Mouse (Mus musculus) heart, adult 8-10 months (tissue): ENCODE results near the gene 2210017I01Rik. TPM values are rescaled to one million over a fixed set of nuclear protein-coding genes. Genes with fewer than 3 reads are reported as not detected.

Experiments
- DNase-seq: peaks from one replicate; pipeline ENCODE4 v3.0.0; 2022; ENCODE audit warnings: low spot score
- total RNA-seq, 4 experiments: library from RNA; stranded (reverse); gene quantifications; 2 replicates each; pipeline ENCODE4 v1.2.4; 2022

2210017I01Rik gene
- total RNA-seq = not detected

DNA sequence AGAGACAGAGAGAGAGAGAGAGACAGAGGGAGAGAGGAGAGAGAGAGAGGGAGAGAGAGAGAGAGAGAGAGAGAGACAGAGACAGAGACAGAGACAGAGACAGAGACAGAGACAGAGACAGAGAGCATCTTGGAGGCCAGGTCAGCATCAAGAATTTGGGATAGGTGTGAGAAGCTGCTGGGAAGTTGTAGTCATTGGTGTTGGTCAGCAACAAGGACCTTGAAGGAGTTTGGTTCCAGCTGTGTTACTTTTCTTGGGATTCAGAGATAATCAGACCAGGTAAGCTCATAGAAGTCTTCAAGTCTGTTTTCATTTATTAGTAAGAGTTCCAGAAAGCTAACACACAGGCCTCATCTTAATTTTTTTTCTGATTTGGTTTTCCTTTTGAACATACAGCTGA, at the start of gene 2210017I01Rik:
Gene 2210017I01Rik, minus strand, starts transcription at position 101 of the 400 bp plus-strand sequence.
- no peak for DNase-seq

DNA sequence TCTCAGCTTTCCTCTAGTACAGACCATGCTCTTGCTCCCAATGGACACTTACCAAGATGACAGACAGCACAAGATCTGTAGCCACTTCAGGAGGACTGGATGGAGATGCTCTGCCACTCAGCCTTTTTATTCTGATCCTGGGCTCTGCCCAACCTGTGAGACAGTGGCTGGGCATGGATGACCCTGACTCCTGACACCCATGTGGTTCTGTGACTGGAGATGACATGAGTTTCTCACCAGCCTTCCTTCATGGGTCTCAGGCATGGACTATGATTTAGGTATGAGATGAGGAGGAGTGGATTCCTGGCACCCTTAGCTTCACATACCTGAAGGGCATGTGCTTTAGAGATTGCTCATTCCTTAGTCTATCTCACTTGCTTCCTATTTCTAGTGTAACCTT, 49.5 kb upstream of the 2210017I01Rik start, which contains the start of gene Lce1b:
Gene Lce1b, minus strand, starts transcription at position 101 of the 400 bp plus-strand sequence.
- no peak for DNase-seq

- DNase-seq = no peak
Measured at GRCm38 (mm10) chr3:92648207-92648606, 40.9 kb upstream of the 2210017I01Rik start, which contains the start of gene Lce1a1. Gene Lce1a1 (minus strand): TSS chr3:92648307.

GRCm38 (mm10) chr3:92639854-92640253, 32.6 kb upstream of the 2210017I01Rik start:
- DNase-seq = no peak

DNA sequence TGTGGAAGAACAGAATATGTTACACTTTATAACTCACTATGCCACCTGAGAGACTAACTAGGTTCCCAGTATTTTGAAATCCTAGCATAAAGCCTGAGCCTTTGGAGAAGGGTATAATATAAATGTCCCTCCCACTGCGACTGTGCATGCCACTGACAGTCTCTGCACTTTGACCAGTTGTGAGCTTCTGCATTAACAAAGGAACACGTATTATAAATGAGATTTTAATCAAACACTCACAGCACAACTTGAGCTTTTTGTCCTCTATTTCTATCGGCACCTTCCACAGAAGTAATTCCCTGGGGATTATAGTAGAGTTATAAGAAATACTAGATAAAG, 31.3 kb upstream of the 2210017I01Rik start:
- no peak for DNase-seq

GRCm38 (mm10) chr3:92637745-92638652, 30.7 kb upstream of the 2210017I01Rik start:
- no peak for DNase-seq

DNA sequence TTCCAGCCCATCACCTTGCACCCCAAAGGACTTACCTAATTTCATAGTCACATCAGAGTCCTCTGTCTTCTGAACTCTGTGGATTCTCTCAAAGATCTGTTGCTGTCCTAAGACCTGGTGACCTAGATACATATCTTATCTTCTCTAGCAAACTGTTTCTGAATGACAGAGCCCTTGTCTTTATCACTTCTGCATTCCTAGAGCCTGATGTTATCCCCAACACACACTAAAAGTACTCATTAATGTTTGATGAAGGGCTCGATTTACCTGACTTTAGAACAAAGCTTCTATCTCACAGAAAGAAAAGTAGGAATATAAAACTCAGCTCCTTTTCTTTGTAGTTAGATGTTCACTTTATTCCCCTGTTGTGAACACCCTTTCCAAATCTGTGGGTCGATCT, 14.3 kb upstream of the 2210017I01Rik start, which contains the start of gene Lce6a:
Gene Lce6a, minus strand, starts transcription at position 101 of the 400 bp plus-strand sequence.
- no peak for DNase-seq

DNA sequence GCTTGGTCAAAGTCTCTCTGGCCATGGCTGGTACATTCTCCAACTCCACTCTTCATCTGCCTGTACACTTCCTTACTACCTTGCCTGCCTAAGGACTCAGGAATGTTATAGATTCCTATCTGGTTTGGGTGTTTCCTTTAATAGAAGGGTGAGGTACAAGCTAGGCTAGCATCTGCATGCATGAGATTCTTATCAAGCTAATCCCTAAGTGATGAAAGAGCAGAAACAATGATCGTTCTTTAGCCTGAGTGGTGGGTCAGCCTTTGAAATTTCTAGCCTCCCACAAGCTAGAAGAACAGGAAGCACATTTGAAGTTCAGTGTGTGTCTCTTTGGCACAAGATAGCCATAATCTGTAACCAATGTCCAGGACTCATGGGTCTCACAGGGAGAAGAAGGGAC, 2.5 kb upstream of the 2210017I01Rik start:
- DNase-seq = no peak

DNA sequence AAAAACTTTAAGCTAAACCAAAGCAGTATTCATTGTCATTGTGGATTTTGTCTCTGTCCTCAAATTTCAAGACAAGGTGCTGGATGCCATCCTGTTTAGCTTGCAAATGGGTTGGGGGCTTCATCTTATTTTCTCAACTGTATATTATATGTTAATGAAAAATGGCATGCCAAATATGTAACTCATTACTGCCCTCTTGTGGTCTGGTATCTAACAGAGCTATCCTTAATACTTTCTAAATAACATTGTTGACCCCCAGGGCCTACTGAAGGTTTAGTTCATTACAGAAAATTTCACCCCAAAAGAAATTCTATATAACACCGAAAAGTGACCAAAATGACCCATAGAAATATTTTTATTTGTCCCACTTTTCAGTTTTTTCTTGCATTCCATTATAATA, 5.1 kb downstream of the 2210017I01Rik start:
- DNase-seq = no peak

DNA sequence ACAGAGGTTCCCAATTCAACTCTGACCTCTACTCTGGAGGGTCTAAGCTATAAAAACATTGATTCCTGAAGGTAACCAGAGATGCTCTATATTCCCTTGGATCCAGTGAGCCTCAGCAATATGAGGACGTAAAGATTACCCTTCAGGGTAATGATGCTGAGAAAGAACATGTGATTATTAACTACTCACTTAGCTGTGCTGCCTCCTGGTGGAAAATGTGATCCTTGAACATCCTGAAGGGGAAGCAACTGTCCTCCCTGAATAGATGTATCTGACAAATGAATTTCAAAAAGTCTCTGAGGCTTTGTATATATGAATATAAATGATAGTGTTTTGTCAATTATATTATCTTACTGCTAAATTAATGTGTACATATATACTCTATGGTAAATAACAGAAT, 6.8 kb downstream of the 2210017I01Rik start:
- no peak for DNase-seq

GRCm38 (mm10) chr3:92599973-92600372, 7.3 kb downstream of the 2210017I01Rik start:
- no peak for DNase-seq

DNA sequence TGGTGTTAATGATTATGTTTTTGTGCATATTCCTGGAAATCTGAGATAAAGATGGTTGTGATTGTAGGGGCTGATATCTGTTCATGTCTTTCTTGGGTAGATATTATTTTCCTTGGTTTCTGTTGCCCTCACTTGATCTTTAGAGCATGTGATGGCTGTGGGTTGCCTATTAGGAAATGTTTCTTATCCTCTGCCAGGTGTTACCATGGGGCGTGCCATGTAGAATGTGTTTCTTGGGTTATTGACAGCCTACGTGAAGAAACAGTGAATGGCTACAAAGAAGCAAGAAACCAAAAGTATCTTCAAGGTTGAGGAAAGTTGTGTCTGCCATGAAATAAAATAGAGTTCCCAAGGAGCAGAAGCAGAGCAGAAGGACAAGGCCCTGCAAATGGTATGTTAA, 8.9 kb downstream of the 2210017I01Rik start:
- DNase-seq = no peak

DNA sequence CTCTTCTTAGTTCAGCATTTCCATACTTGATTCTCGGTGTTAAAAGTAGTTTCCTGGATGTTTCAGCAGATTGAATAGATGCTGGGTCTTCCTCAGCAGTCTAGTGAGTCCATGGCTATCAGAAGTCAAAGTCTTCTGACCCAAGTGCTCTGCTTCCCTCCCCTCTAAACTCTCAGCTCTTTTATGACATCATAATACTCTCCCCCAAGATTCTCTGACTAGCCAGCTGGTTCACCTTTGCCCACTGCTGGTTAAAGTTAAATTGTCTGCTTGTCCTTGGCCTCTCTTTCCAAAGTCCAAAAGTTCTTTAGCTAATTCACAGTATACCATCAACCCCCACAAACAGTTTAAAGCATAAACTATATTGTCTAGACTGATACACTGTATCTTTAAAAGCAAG, 18.4 kb downstream of the 2210017I01Rik start, which contains the start of gene Smcp:
Gene Smcp, minus strand, starts transcription at position 140 of the 400 bp plus-strand sequence.
- no peak for DNase-seq

- no peak for DNase-seq
Measured at GRCm38 (mm10) chr3:92587190-92587589, 20.1 kb downstream of the 2210017I01Rik start.

DNA sequence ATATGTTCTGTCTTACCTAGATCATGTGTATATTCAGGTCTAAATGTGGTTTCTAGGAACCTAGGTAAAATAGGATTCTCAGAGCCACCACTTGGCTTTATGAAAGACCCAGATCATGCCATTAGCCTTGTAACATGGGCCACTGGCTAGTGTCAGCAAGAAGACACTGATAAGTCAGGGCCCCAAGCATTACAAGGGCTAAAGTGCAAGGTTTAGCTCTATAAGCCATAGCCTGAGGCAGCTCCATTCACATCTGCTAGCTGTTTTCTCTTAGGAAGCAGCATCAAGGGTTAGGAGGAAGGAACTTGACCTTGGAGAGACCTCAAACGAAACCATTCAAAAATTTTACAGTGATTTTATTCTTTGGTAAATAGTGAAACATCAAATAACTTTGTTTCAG, 22.2 kb downstream of the 2210017I01Rik start:
- no peak for DNase-seq

GRCm38 (mm10) chr3:92583164-92583826, 24.0 kb downstream of the 2210017I01Rik start:
- no peak for DNase-seq

DNA sequence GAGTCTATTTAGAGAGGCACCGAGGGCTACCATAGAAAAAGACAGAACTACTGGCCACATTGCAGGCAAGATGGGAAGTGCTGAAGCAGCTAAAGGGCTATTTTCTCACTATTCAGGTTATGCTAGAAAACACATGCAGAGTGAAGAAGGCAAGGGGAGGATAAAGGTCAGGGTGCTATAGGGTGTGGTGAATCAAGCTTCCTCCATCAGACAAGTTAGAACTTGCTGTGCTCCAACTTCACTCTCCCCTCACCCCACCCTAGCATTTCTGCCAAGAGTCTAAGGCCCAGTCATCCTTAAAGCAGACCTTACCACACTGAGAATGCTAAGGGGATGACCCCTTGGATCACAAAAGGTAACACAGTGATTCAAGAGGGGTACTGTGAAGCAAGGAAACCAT, 27.8 kb downstream of the 2210017I01Rik start:
- DNase-seq = no peak

GRCm38 (mm10) chr3:92578652-92579413, 28.5 kb downstream of the 2210017I01Rik start:
- DNase-seq = no peak

DNA sequence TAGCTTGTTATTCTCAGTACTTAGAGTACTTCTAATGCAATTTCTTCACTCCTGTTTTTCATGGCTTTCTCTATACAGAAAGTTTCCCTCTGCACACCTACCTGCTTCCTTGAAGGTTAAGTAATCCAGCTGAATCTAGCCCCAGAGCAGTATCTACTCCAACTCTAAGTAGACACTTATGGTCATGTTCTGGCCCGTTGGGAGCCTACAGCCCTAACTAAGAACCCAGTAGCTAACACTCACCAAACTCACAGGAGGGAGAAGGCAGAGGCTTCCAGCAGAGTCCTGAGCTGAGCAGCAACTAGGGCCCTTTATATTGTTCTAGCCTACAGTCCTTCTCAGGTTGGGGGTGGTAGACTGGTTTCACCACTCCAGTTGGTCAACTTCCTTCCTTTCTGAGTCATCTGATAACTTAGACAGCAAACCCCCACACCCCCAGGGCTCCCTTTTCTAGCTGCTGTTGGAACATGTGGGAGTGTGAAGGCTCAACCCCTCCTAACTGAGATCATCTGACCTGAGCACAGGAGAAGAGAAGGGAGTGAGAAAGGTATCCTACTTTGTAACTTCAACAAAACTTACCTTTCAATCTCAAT, 33.7 kb downstream of the 2210017I01Rik start, which contains the start of gene Ivl:
Gene Ivl, minus strand, starts transcription at position 287 of the 593 bp plus-strand sequence.
- no peak for DNase-seq

GRCm38 (mm10) chr3:92572514-92573155, 34.7 kb downstream of the 2210017I01Rik start:
- DNase-seq = no peak

DNA sequence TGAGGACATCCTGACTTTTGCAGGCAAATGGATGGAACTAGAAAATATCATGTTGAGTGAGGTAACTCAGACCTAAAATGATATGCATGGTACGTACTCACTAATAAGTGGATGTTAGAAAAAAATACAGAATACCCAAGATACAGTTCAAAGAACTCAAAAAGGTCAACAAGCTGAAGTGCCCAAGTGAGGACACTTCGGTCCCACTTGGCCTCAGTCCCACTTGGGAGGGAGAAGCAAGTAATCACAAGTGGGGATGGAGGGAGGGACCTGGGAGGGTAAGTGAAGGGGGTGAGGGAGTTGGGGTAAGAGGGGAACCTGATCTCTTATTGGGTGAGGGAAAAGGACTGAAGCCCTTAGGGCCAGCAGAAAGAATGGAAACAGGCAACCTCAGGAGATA, 38.5 kb downstream of the 2210017I01Rik start:
- DNase-seq = no peak
